Mouse (Mus musculus): ENCODE results near the gene Nectin2. TPM values are rescaled to one million over a fixed set of nuclear protein-coding genes. Genes with fewer than 3 reads are reported as not detected.

Nectin2 gene
- polyA plus RNA-seq, 1 experiment from 2014 or later: 84.5 TPM

DNA sequence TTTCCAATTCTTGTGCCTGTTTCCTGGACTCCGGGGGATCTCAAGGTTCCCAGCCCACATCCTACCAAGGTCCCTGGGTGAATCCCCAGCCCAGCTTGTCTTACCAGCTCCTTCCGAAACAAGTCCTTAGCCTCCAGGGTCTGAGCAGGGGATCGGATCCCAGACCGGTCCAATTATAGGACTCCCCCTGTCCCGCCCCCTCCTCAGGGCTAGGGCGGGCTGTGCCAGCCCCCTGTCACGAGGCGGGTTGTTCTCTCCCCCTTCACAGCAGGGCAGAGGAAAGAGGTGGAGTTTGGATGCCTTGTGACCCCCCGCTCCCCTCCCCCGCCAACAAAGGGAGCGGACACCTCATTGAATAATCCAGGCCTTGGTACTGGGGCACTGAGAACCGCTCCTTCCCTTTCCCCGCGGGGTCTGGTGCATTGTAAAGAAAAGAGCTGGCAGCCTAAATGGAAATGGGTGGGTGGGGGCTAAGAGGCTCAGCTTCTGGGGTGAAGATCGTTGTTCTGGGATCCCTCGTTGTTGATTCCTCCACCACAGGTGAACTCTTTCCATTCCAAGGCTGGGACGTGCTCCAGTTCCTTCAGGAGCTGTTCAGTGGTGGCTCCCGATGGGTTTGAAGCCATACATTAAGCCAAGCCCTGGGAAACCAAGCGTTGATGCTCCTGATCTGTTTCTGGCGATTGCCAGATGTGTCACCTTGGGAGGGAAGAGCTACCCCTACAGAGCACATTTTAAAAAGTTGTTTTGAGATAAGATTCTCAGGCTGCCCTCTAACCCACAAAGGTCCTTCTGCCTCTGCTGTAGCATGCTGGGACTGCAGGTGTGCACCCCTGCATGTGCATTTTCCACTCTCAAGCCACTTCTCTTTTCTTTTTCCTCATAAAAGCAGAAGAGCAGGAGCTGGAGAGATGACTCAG is 51.1 kb downstream of the Nectin2 start, which contains the start of gene Apoe:
Gene Apoe (minus strand): TSS at position 282 of the 920 bp plus-strand sequence.
- H3K36me3 ChIP-seq: peaks cover 35% of the 10 kb centered on the region
- ATAC-seq (ENCODE audit: insufficient number of reproducible peaks, low FRiP score, low TSS enrichment, low read depth): 0 out of 2 replicates have a peak, but pooled peaks have one; percentile 41
- 2% methylated on average over 20 of the region's 20 CpGs for WGBS

DNA sequence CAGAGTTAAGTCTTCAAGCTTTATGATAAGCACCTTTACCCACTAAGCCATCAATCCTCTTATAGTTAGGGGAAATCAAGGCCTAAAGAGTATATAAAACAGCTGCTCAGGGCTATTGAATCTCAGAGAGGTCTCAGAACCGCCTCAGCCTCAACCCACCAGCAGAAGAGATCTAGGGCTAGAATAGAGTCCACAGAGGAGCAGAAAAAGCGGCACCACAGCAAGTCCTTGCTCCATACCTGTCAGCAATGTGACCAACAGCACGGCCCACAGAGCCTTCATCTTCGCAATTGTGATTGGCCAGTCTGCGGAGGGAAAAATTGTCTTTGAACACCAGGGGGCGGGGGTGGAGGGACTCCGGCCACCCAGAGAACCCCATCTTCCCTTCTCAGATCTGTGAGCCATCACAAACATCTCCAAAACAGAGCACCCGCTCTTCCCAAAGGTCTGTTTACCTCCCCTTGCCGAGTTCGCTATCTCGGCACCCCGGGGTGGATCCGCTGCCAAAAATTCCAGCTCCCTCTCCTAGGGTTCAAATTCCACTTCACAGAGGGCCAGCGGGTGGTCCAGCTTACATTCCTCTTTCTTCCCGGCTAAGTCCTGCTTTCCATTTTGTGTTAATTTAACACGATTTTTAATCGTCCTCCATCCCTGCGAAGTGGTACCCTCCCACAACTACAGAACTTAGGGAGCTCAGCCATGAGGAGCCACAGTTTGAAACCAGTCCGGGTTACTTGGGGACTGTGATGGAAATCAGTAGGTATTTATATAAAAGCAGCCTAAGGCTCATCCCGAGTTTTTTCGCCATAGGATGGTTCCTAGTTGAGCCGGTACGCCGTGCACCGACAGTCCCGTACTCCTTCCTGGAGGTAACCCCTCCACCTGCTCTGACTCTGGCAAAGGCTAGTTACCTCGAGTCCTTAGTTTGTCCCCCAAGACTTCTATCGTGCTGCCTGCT is 52.1 kb downstream of the Nectin2 start:
- Histone ChIP-seq H3K4me3 (peak overlapping the region; percentile 31), H3K4me2 (peak overlapping the region; percentile 58), H3K27me3 (no peaks in the 10 kb centered on the region), H3K9me3 (no peaks in the 10 kb centered on the region; the same call in 1 of the 2 replicates), H3K4me1 (peaks cover 37% of the 10 kb centered on the region), H3K9ac (peak overlapping the region; percentile 23; the same call in 1 of the 2 replicates), H3K36me3 (peaks cover 26% of the 10 kb centered on the region), H3K27ac (peak overlapping the region; percentile 47)
- WGBS: 3% methylated on average over 27 of the region's 28 CpGs
- no peak for ATAC-seq (ENCODE audit: insufficient number of reproducible peaks, low FRiP score, low TSS enrichment, low read depth)

More for the DNA sequence above, 51.1 kb downstream of the Nectin2 start, which contains the start of gene Apoe:
- Histone ChIP-seq H3K4me2 (peak within 1 kb of the TSS; percentile 58), H3K4me3 (peak within 1 kb of the TSS; percentile 31), H3K9ac (peak within 1 kb of the TSS; percentile 23; the same call in 1 of the 2 replicates), H3K4me1 (peaks cover 32% of the 10 kb centered on the region), H3K27me3 (no peaks in the 10 kb centered on the region), H3K27ac (peak within 1 kb of the TSS; percentile 47), H3K9me3 (no peaks in the 10 kb centered on the region; the same call in 1 of the 2 replicates)

DNA sequence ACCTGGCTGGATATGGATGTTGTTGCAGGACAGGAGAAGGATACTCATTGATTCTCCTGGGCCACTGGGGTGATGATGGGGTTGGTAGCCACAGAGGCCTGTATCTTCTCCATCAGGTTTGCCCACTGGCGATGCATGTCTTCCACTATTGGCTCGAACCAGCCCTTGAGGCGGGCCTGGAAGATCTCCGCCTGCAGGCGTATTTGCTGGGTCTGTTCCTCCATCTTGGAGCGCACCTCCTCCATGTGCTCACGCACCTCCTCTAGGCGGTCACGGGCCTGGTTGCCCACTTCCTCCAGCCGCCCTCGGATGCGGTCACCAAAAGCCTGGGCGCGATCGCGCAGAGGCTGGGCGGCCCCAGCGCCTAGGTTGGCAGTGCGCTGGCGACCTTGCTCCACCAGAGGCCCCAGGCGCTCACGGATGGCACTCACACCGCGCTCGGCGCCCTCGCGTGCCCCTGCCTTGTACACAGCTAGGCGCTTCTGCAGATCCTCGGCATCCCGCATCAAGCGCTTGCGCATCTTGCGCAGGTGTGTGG is 53.9 kb downstream of the Nectin2 start:
- H3K4me3 ChIP-seq: no peak overlapping the region

DNA sequence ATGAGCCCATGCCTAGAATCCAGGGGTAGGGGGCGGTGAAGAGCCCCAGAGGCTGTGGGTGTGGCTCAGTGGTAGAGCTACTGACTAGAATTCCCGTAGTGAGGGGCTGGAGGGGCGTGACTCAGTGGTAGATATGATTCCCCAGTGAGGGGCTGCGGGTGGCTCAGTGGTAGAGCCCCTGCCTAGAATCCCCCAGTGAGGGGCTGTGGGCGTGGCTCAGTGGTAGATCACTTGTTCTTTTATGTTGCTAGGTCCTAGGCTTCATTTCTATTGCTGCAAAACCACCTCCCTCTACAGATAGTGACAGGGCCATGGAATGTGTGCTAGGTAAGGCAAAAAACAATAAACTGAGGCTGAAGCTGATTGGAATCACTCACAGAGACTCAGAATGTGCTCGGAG is 54.4 kb downstream of the Nectin2 start:
- Histone ChIP-seq H3K36me3 (peaks cover 9% of the 10 kb centered on the region), H3K27ac (no peak overlapping the region), H3K9me3 (no peaks in the 10 kb centered on the region; the same call in 1 of the 2 replicates), H3K9ac (no peak overlapping the region), H3K4me3 (no peak overlapping the region), H3K4me2 (no peak overlapping the region), H3K27me3 (no peaks in the 10 kb centered on the region), H3K4me1 (peaks cover 40% of the 10 kb centered on the region)
- 87% methylated on average over 6 of the region's 6 CpGs for WGBS
- no peak for ATAC-seq (ENCODE audit: insufficient number of reproducible peaks, low FRiP score, low TSS enrichment, low read depth)

More for the DNA sequence above, 53.9 kb downstream of the Nectin2 start:
- 92% methylated on average over 34 of the region's 34 CpGs for WGBS
- Histone ChIP-seq H3K9me3 (no peaks in the 10 kb centered on the region; the same call in 1 of the 2 replicates), H3K27ac (no peak overlapping the region), H3K36me3 (peaks cover 11% of the 10 kb centered on the region), H3K27me3 (no peaks in the 10 kb centered on the region), H3K4me1 (peaks cover 45% of the 10 kb centered on the region), H3K9ac (no peak overlapping the region), H3K4me2 (no peak overlapping the region)
- no peak for ATAC-seq (ENCODE audit: insufficient number of reproducible peaks, low FRiP score, low TSS enrichment, low read depth)

DNA sequence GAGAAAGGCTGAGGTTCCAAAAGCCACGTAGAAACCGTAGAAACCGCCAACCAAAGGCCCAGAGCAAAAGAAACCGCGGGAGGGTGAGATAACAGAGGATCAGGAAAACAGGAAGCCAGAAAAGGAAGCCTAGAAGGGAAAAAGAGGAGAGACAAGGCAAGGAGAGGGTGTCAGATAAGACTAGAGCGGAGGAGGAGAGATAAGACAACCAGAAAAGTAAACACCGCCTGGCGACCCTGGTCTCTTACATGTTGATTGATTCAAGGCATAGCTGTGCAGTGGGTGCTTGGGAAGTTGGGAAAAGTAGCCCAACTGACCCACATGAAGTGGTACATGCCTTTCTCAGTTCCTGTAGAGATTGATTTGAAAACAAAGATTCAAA is 55.1 kb downstream of the Nectin2 start:
- no peaks in the 10 kb centered on the region for H3K27me3 ChIP-seq
- H3K4me1 ChIP-seq: peaks cover 34% of the 10 kb centered on the region
- 51% methylated on average over 8 of the region's 8 CpGs for WGBS
- ATAC-seq (ENCODE audit: insufficient number of reproducible peaks, low FRiP score, low TSS enrichment, low read depth): no peak
- no peaks in the 10 kb centered on the region; the same call in 1 of the 2 replicates for H3K9me3 ChIP-seq
- no peak overlapping the region for H3K4me2 ChIP-seq
- H3K27ac ChIP-seq: no peak overlapping the region
- H3K4me3 ChIP-seq: no peak overlapping the region
- H3K36me3 ChIP-seq: peaks cover 9% of the 10 kb centered on the region
- H3K9ac ChIP-seq: no peak overlapping the region

DNA sequence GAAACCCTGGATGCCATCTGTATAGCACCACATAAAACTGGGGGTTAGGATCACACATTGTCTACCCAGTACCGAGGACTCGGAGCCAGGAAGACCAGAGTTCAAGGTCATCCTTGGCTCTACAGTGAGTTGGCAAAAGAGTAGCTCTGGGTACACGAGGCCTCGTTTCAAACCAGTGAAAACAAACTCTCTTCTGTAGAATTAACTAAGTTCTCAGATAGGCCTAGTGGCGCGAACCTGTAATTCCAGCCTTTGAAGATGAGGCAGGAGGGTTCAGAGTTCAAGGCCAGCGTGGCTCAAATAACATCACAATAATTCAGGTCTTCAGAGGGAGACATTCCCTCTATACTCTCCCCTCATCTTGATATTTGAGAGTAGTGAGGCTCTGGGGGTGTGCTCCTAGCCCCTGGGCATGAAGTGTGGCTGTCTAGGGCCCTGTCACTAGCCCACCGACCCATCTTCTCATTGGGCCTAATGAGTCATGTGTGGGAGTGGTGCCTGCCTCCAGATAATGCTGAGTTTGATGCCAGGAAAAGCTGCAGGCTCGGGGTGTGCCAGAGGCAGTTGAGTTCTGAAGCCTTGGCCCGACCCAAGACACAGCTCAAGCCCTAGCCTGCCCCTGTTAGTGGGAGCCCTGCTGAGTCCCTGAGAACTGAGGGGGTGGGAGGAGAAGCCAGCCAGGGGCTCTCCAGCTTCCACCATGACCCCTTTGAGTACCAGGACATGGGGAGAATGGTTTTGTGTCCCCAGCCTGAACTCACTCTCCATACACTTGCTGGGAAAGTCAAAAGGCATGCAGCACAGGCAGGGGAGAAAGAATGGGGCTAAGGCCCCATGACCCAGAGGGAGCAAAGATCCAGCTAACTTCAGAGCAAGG is 55.7 kb downstream of the Nectin2 start:
- Histone ChIP-seq H3K4me3 (no peak overlapping the region), H3K27me3 (no peaks in the 10 kb centered on the region), H3K9me3 (no peaks in the 10 kb centered on the region; the same call in 1 of the 2 replicates), H3K4me1 (peaks cover 32% of the 10 kb centered on the region), H3K4me2 (no peak overlapping the region), H3K27ac (no peak overlapping the region), H3K36me3 (peaks cover 9% of the 10 kb centered on the region), H3K9ac (no peak overlapping the region)
- WGBS: 82% methylated on average over 10 of the region's 10 CpGs
- ATAC-seq (ENCODE audit: insufficient number of reproducible peaks, low FRiP score, low TSS enrichment, low read depth): no peak

DNA sequence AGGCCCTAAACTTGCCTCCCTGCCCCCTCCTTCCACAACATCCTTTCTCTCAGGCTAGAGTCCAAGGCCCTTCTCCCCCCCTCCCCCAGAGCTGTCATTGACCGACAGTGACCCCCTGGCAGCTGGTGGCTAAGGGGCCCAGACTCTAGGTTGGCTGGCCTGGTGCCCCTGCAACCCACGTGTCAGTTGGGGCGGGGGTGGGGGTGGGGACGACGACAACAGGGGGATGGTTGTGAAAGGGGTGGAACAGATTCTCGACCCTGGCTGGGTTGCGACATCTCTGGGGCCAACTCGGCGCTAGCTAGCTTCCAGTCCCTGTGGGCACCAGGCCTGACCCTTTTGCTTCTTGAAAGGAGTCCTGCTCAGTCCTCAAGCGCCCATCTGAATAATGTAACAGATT is 56.9 kb downstream of the Nectin2 start:
- Histone ChIP-seq H3K27ac (no peak overlapping the region), H3K9me3 (no peaks in the 10 kb centered on the region; the same call in 1 of the 2 replicates), H3K4me2 (no peak overlapping the region), H3K36me3 (peaks cover 9% of the 10 kb centered on the region), H3K4me1 (peaks cover 21% of the 10 kb centered on the region), H3K27me3 (no peaks in the 10 kb centered on the region), H3K4me3 (no peak overlapping the region), H3K9ac (no peak overlapping the region)
- ATAC-seq (ENCODE audit: insufficient number of reproducible peaks, low FRiP score, low TSS enrichment, low read depth): no peak
- 29% methylated on average over 10 of the region's 10 CpGs for WGBS

DNA sequence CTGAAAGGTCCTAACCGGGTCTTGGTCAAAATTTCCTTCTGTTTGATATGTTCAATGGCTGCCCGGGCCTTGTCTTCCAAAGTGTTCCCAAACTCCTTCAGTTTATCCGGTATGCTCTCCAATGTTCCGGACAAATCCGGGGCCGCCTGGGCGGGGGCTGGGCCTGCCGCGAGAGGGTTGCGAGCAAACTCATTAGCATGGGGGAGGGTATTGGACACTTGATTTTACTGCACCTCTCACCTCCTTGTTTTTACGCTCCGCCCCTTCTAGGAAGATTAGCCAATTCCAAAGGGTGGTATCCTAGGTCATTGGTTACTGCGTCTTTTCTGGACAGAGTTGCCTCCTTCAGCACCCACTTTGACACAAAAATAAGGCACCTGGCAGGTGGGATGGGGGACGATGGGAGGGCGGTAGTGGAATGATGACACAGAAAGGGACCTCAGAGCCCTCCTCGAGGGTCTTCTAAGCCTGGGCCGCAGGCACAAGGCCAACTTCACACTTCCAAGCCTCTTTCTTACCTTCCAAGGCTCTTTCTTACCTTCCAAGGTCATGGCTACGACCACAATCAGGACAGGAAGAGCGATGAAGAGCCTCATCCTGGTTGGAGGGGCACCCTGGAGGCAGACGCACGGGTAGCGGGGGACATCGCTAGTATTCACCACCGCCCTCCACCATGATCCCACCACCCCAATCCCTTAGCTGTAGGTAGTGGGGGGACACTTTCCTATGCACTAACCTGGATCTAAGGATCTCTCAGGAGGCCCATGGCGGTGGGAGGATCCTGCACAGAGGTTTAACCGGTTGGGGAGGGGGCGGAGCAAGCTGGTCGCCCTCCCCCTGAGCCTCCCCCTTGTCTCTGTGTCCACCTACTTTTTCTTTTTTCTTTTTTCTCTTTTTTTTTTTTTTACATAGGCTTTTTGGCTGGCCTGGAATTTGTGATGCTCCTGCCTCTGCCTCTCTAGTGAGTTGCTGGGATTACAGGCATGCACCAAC is 58.1 kb downstream of the Nectin2 start, which contains the start of gene Apoc1:
Gene Apoc1 (minus strand): TSS at position 788 of the 993 bp plus-strand sequence.
- 45% methylated on average over 28 of the region's 28 CpGs for WGBS
- ATAC-seq (ENCODE audit: insufficient number of reproducible peaks, low FRiP score, low TSS enrichment, low read depth): no peak

DNA sequence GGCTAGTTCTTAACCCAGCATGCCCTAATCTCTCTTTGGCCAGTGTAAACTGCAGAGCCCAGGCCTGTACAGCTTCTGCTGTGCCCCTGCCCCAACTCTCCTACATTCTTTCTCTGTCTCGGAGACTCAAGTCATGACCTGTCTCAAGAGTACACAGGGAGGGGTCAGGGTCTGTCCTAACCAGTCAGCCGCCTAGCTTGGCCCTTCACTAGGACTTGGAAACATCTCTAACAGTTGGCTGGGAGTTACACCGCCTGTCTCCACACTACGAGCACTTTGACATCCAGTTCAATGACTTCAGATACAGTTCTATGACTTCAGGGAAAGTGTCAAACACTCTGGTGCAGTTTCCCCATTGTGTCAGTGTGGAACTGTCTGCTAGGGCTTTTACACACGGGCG is 58.8 kb downstream of the Nectin2 start:
- Histone ChIP-seq H3K27me3 (no peaks in the 10 kb centered on the region), H3K4me3 (no peak overlapping the region), H3K36me3 (peaks cover 3% of the 10 kb centered on the region), H3K9me3 (no peaks in the 10 kb centered on the region), H3K9ac (no peak overlapping the region), H3K4me1 (peaks cover 15% of the 10 kb centered on the region), H3K27ac (no peak overlapping the region), H3K4me2 (no peak overlapping the region)
- ATAC-seq (ENCODE audit: insufficient number of reproducible peaks, low FRiP score, low TSS enrichment, low read depth): no peak
- WGBS: 71% methylated on average over 6 of the region's 6 CpGs

More for the DNA sequence above, 58.1 kb downstream of the Nectin2 start, which contains the start of gene Apoc1:
- peaks cover 15% of the 10 kb centered on the region for H3K4me1 ChIP-seq
- no peaks in the 10 kb centered on the region; the same call in 1 of the 2 replicates for H3K9me3 ChIP-seq
- H3K27me3 ChIP-seq: no peaks in the 10 kb centered on the region
- no peak within 1 kb of the TSS for H3K9ac ChIP-seq
- peaks cover 9% of the 10 kb centered on the region for H3K36me3 ChIP-seq
- H3K27ac ChIP-seq: 0 out of 2 replicates have a peak within 1 kb of the TSS, but pooled peaks have one; percentile 8
- H3K4me2 ChIP-seq: no peak within 1 kb of the TSS
- no peak within 1 kb of the TSS for H3K4me3 ChIP-seq
